Mouse (Mus musculus) monocyte, adult 5-6 weeks (primary cell): Measurements from ENCODE around the gene Epha7. TPM values are rescaled to one million over a fixed set of nuclear protein-coding genes. Genes with fewer than 3 reads are reported as not detected.

Experiments used
- ATAC-seq: fragments of 153-309, 156-312 bp; replicated peaks from 2 replicates; pipeline ENCODE4 v1.8.0; 2017; ENCODE audit warnings: mild to moderate bottlenecking; ENCODE audit not compliant: low TSS enrichment, insufficient number of reproducible peaks, severe bottlenecking, poor library complexity, low FRiP score
- total RNA-seq: library from RNA; stranded (forward); fragments of 200-1000, 200-491, 200-594 nt; gene quantifications from 3 replicates; pipeline ENCODE4 v1.2.3, GENCODE M21; 2017

Epha7 gene
- total RNA-seq, 1 experiment from 2014 or later, result 0.29 TPM

DNA sequence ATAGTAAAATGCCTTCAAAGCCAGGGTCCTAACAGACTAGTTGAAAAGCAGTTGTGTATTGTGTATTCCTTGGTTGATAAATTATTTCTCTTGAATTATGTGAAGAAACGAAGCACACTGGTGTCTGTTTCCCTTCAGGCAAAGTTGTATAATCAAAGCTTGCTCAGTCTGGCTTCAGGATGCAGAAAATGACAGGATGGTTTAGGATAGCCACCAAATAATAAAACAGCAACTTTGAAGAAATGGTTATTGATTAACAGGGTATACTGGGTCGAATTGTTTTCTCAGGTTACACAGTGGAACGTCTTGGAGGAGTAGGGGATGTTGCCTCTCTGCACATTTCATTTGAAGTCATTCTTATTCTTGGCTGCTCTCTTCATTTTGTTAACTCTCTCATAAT, 77.2 kb downstream of the Epha7 start:
- ATAC-seq, result no peak

DNA sequence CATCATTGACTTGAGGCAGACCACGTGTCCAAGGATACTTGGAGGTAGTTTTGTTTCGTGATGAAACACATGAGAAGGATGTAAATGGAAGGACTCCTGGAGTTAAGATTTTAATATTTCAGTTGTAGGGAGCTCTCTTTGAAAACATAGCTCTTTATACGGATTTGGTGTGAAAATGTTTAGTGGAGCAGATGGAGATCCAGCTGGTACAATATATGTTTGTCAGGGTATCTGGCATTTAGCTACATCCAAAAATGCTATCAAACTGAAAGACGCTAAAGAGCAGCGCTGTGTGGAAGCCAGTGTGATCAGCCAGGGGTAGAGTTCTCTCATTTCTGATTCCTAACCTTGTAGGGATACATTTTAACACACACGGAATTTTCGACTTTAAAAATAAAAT, 82.5 kb downstream of the Epha7 start:
- ATAC-seq, result no peak

DNA sequence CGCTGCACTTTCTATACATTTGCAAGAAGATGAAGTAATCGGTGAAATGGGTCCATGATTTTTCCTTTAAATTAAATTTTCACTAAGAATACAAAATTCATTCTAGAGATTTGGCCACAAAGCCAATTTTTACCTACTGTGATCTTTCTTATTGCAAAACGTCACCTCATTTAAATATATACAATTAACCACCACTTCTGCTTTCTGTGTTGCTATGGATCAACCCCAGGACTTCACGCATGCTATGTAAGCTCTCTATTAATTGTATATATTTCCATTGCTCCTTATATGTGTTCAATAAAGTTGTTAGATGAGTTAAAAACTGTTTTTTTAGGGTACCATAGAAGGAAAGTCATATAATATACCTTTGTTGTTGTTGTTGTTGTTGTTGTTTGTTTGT, 86.4 kb downstream of the Epha7 start:
- ATAC-seq, result no peak

DNA sequence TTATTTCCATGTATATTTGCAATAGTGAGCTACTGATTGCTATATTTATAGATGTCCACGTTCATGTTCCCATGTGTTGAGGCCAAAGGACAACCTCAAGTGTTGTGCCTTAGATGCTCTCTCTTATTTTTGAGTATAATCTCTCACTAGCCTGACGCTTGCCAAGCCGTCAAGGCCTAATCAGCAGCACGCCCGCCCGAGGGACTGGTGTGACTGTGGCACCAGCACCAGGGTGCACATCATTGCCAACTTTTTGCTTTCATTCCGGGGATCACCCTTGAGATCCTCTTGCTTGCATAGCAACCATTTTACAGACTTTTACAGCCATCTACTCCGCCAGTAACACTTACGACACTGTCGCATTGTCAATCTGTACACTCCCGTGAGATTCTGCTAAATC, 86.9 kb downstream of the Epha7 start:
- ATAC-seq, result no peak

DNA sequence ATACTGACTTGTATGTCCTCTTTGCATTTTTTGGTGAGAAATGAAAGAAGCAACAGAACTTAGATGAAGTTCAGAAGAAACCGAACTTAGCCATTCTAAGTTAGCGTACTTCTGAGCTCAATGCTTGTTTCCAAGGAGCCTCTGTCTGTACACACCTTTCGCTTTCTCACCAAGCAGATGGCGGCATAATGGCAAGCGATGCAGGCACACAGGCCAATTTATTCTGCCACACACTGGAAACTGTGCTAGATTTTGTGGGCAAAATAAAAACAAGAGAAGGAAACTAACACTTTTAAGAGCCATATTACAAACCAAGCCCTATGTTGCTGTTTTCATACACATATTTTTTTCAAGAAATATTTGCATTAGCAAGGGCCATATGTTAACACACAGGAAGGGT, 88.6 kb downstream of the Epha7 start:
- ATAC-seq, result no peak

DNA sequence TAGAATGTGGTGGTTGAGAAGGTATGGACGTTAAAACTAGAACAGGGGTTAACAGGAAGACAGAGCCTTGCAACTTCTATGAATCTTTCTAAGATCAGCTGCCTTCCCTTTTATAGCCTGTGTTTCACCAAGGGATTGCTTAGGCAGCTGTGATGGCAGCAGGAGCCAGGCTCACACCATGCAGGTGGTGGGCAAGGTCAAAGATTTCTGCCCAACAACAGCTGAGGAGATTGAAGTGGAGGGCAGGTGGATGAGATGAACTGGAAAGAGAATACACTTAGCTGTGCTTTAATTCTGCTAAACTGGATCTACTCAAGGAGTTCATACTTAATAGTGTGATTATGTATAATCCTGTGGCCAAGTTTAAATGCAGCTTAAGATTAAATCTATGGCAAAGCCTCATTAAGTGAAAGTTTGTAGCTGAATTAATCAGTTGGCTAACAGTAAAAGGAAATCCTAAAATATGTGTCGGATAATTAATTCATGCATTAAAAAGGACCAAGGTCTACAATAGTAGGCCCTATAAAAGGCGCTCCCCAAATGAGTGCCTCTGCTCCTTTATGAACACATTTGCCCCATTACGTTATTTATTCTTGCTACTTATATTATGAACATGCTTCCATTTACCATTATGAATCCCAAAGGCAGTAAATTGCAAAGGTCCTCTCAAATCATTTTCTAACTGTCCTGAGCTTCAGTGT, 89.2 kb downstream of the Epha7 start:
- no peak for ATAC-seq

DNA sequence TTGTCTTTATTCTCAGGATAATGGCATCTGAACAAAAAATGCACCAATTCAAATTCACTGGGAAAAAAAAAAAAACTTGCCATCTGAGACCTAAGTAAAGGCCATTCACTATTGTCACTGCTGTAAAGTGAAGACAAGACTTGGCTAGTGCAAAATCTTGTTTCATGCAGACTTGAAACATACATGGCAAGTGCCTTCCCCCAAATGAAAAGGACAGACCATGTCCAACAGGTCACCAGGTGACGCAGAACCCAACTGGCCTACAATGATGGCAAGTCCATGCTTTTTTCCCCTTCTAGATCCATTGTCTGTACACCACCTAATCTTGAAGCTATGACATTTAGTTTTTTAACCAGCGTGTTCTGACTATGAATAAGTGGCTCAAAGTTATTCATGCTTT, 94.1 kb downstream of the Epha7 start:
- ATAC-seq, result no peak

DNA sequence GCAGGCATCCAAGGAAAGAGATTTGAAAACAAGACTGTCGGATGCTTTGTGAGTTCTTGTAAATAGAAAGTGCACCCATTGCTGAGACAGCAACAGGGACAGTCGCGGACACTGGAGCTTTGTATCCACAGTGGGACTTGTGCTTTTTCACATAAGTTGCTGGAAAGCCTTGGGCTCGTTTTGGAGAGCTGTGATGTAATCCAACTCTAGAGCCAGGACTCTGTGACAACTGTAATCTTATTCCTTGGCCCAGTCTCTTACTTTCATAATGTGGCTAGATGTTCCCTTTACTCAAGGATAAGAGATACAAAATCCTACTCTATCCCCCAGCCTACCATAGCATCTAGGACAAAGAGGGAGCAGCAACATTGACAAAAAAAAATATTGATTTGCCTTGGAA, 97.2 kb downstream of the Epha7 start:
- no peak for ATAC-seq

DNA sequence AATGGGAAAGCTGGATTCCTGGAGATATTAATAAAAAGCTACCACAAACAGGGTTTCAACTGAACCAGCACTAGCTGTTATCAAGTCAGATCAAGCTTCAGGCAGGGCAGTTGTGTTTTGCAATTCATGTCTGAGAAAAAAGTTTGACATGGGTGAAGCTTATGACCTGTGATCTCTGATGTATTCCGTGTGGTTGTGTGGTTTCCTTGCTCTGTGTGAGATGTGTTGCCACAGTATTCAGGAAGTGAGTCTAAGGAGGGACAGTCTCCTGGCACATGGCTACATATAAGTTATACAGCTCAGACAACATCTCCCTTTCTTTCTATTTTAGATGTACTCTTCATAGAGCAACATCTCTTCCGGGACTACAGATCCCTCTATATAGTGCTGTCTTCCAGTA, 99.1 kb downstream of the Epha7 start:
- 0 out of 2 replicates have a peak, but pooled peaks have one; percentile 22 for ATAC-seq

DNA sequence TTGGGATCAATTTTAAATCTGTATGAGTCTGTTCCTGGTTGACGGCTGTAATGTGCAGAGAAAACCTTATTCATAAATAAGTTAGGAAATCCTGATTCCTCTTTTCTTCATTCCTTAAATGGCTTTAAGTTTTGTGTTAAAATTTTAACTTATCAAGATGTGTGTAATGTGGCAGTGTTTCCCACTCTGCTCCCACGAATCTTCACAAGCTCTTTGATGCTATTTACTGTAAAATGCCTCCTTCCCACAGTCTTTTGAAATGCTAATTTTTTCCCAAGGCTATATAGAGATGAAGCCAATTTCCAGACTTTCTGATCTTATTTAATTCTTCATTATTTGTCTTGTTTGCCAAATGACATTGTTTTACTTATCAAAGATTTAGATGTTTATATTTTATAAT, 100.7 kb downstream of the Epha7 start:
- ATAC-seq, result no peak

DNA sequence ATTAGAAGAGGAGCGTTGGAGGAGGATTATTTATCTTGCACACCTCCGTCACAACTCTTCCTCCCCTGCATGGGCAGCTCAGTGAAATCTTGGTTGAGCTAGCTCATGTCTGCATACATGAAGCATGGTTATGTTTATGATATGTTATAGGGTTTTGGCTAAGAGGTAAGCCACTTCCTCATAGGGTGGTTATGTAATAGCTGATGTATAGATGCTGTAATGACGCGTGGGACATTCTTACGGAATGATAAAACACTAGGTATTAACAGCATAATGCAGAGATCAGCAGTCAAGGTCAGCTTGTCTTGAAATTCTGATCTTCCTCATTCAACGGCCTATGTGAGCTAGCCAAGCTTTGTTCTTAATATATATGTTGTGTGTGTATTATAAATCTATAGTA, 107.7 kb downstream of the Epha7 start:
- no peak for ATAC-seq

DNA sequence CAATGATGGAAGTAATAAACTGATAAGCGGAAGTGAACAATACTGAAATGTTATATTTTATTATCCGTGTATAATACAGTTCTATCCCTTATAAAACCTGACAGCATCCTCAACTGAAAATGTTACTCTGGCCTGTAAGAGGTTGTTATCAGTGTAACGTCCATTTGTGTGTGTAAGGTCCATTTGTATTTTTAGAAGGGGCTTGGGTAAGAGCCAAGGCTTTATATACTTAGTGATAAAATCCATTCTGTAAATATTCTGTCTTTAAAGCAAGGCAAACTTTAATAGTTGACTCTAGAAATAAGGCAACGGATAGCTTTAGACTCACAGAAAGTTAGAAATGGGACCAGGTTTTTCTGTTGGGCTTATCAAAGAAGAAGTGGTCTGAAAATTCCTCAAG, 113.1 kb downstream of the Epha7 start:
- no peak for ATAC-seq

DNA sequence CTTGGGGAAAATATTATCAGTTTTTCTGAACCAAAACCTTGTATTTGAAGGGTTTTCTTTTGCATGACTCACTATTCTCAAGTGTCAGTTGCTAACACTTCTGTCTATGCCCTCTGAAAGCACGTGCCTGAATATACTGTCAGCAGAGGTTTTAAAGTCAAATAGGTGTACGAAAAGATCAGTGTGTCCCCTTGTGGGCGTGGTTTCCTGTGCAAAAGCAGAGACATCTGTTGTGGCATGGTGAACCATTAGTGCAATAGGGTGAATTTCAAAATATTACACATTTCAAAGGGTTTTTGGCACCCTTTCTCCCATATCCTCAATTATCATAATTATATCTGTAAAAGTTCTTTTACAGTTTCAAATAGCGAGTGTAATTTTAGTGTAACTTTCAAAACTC, 120.5 kb downstream of the Epha7 start:
- no peak for ATAC-seq

DNA sequence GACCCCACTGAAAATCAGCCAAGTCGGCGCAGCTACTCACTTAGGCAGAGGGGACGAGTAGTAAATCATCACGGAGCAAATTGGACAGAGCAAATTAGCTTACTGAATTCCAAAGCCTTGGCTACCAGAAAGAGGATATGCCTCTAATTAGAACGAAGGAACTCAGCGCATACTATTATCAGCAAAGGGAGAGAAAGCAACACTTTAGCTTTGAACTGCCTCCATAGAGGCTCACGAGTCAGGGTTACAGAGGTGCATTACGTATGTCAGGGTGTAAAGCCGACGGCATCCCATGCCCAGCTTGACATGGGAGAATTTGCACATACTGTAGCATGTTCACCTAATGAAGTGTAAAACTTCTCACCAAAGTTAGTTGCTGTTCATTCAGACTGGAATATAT, 121.9 kb downstream of the Epha7 start:
- no peak for ATAC-seq

DNA sequence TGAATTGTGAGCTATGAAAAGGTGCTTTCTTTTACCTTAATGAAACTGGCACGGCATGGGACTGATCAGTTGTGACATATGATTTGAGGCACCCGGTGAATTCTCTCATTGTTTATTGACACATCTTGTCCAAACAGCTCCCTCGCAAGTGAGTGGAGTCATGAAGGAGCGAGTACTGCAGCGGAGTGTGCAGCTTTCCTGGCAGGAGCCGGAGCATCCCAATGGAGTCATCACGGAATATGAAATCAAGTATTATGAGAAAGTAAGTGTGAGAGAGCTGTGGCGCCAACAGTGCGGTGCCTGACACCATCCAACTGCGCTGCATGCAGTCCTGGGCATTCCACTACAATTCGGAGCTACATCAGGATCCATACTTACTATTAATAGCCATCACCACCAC, 122.6 kb downstream of the Epha7 start:
- ATAC-seq, result no peak

DNA sequence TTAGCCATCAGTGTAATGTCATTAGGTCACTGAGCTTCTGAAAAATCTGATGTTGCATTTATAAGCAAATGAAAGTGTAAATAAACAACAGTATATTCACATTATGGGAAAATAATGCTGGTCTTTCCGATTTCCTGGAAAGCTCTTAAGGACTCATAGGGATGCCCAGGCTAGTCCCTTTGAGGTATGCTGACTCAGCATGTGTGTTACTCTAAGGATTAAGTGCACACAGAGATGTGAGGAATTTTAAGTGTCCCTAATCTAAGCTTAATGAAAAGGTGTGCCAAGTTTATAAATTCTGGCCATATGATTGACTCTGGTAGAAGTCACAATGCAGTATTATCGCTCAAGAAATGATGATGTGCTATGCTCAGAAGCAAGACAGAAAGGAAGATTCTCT, 127.8 kb downstream of the Epha7 start:
- ATAC-seq, result no peak

DNA sequence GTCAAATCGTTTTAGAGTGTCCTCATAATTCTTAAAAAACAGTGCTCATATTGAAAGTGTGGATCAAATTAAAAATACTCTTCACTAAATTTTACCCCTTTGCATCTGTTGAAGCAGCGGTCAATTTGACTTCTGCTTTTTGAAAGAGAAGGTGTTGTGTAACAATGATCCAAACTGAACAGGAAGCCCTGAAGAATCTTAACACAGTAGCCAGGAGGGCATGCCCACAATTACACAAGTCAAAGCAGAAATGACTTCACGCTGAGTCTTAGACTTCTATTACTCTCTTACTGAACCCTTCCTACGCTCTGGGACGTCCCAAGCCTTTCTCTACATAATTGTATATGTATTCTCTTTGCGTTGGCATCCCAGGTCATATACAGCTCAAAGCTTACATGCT, 131.3 kb downstream of the Epha7 start:
- peak; percentile 95 for ATAC-seq

DNA sequence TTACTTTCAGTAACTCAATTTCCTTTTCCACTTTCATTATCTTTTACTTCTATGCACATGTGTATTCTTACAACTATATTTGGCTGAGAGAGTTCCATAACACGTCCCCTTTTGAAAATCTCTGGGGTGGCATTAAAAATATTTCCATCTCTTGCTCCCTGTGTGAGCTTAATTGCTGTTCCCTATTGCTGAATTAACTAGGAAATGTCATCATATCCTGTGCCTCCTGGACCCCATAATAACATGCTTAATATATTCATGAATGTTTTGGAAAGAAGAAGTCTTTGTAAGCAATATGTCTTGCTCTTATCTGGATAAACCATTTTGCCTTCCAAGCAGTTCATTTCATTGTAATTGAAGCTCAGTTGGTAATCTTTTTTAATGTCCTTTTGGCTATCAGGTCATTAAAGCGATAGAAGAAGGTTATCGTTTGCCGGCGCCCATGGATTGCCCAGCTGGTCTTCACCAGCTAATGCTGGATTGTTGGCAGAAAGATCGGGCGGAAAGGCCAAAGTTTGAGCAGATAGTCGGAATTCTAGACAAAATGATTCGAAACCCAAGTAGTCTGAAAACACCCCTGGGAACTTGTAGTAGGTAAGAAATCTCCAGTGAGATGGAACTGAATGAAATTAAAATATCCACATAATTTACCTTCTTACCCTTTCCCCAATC, 148.1 kb downstream of the Epha7 start:
- no peak for ATAC-seq

DNA sequence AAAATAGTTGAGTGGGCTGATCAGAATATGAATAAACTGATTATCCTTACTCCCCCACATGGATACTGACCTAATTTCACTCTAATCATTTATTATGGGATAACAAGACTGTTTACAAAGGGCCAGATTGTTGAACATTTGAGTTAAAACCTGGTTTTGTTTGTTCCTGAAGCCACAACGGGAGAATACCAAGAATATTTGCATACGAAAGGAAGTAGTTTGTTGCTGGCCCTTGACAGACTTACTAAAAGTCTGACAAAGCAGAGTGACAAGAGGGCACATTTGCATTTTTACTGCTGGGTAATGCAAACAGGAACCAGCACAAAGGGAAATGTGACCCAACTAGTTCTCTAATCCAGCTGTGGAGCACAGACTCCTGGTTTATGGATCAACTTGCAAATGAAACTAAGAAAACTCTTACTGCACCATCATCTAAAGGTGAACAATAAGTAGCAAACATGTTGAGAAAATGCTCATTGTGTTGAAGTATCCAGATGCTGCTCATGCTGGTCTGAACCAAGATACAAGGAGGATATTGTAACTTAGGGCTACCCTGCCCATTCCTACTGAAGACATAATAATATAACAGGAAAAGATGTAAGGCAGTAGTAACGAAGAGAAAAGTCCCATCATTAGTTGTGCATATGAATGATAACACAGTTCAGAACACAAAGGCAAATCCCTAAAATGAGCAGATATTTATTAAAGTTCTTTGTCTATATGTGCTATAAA, 154.8 kb downstream of the Epha7 start:
- ATAC-seq, result no peak
